Mouse (Mus musculus): ENCODE data around the gene Efna3.

DNA sequence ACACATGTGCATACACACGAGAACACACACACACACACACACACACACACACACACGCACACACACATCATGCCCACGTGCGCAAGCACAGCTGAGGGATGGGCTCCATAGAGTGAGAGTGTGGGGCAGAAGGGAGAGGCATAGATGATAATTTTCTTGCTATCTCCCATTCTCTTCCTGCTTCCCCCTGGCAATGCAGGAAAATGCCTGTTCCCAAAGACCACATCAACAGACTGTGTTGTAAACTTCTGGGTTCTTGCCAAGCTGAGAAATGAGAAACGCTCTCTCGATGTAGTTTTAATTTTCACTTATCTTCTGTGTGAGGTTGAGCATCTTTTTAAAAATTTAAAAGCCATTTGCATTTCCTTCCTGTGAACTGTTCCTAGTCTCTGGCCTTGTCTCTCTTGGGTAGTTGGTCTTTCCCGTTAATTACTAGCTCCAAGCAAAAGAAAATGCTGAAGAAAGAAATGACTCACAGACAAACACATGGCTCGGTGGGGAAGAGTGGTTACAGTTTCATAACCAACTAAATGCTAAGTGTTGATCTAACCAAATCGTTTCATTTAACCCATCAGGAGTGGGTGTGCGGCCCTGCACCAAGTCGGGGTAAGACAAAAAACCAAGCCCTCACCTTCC, 25.9 kb downstream of the Efna3 start:
- no peak for TF ChIP-seq CTCF (conservative IDR thresholded peaks at IDR 0.05; ENCODE audit: low read length)
- TF ChIP-seq NANOG (IDR thresholded peaks at IDR 0.05; ENCODE audit: borderline replicate concordance, low read length), result no peak
